Mouse (Mus musculus) bone marrow, adult 2 months (tissue): ENCODE data around the gene Efnb2.

Experiments
- CTCF ChIP-seq: fragments of 200-500 bp; IDR thresholded peaks from 2 replicates; pipeline ENCODE4 v1.5.1; 2011; ENCODE audit warnings: low read length, control low read depth; ENCODE audit not compliant: control insufficient read depth, insufficient read depth
- POLR2A ChIP-seq: fragments of 200-500 bp; IDR thresholded peaks from 2 replicates; pipeline ENCODE4 v1.6.1; 2011; ENCODE audit warnings: low read depth, mild to moderate bottlenecking, control low read depth, low read length, borderline replicate concordance; ENCODE audit not compliant: control insufficient read depth

DNA sequence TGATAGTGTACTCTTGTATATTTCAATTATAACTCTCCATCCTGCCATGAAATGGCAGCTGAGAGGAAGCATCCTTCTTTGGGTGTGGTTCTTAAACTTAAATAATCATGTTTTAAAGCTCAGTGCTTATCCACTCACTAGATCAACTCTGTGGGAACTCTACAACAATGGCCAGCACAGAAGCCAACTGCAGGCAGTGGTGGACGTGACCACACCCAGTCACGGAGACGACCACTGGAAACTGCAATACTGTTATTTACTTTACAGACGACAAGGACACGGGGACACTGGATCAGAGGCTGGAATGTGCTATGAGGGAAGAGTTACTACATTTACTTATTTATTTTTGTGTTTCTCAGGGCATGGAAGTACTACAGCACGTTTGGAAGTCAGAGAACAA is 57.2 kb downstream of the Efnb2 start:
- TF ChIP-seq CTCF (no peak), POLR2A (no peak)
